Mouse (Mus musculus): ENCODE data around the gene Entpd7. TPM values are rescaled to one million over a fixed set of nuclear protein-coding genes. Genes with fewer than 3 reads are reported as not detected.

The Entpd7 gene
- polyA plus RNA-seq, 1 experiment from 2014 or later = 6.7 TPM

GRCm38 (mm10) chr19:43766451-43766850, 77.0 kb downstream of the Entpd7 start:
- no peaks in the 10 kb centered on the region for H3K27me3 ChIP-seq (replicated peaks; ENCODE audit: control insufficient read depth, insufficient read depth, low read length)
- H3K9me3 ChIP-seq (replicated peaks; ENCODE audit: control insufficient read depth, low read length) = no peaks in the 10 kb centered on the region
- no peak overlapping the region for H3K9ac ChIP-seq (ENCODE audit: low read length)
- no peak overlapping the region for H3K4me2 ChIP-seq (ENCODE audit: low read length)
- H3K36me3 ChIP-seq (ENCODE audit: control insufficient read depth, insufficient read depth, low read length) = no peaks in the 10 kb centered on the region
- 92% methylated on average over 5 of the region's 5 CpGs for WGBS
- ATAC-seq = no peak
- H3K4me3 ChIP-seq (ENCODE audit: low read depth, low read length) = no peak overlapping the region
- H3K4me1 ChIP-seq (ENCODE audit: control insufficient read depth, insufficient read depth, low read length) = no peaks in the 10 kb centered on the region
- no peak overlapping the region for H3K27ac ChIP-seq (ENCODE audit: low read depth, low read length)
- DNase-seq (ENCODE audit: low spot score) = no peak

- 83% methylated on average over 9 of the region's 9 CpGs for WGBS
- Histone ChIP-seq H3K27ac (ENCODE audit: low read depth, low read length) (no peak overlapping the region), H3K9me3 (replicated peaks; ENCODE audit: control insufficient read depth, low read length) (no peaks in the 10 kb centered on the region), H3K9ac (ENCODE audit: low read length) (no peak overlapping the region), H3K4me3 (ENCODE audit: low read depth, low read length) (no peak overlapping the region), H3K27me3 (replicated peaks; ENCODE audit: control insufficient read depth, insufficient read depth, low read length) (no peaks in the 10 kb centered on the region), H3K4me1 (ENCODE audit: control insufficient read depth, insufficient read depth, low read length) (no peaks in the 10 kb centered on the region), H3K36me3 (ENCODE audit: control insufficient read depth, insufficient read depth, low read length) (no peaks in the 10 kb centered on the region), H3K4me2 (ENCODE audit: low read length) (no peak overlapping the region)
- DNase-seq (ENCODE audit: low spot score) = no peak
- no peak for ATAC-seq
Observed at GRCm38 (mm10) chr19:43767549-43768322, 78.3 kb downstream of the Entpd7 start.

- Histone ChIP-seq H3K27ac (ENCODE audit: low read depth, low read length) (no peak overlapping the region), H3K36me3 (ENCODE audit: control insufficient read depth, insufficient read depth, low read length) (no peaks in the 10 kb centered on the region), H3K4me1 (ENCODE audit: control insufficient read depth, insufficient read depth, low read length) (no peaks in the 10 kb centered on the region), H3K9me3 (replicated peaks; ENCODE audit: control insufficient read depth, low read length) (no peaks in the 10 kb centered on the region), H3K9ac (ENCODE audit: low read length) (no peak overlapping the region), H3K4me3 (ENCODE audit: low read depth, low read length) (no peak overlapping the region), H3K27me3 (replicated peaks; ENCODE audit: control insufficient read depth, insufficient read depth, low read length) (no peaks in the 10 kb centered on the region), H3K4me2 (ENCODE audit: low read length) (no peak overlapping the region)
- DNase-seq (ENCODE audit: low spot score) (no peak), ATAC-seq (no peak)
- WGBS = 81% methylated on average over 5 of the region's 5 CpGs
Observed at GRCm38 (mm10) chr19:43769366-43769960, 80.0 kb downstream of the Entpd7 start.

GRCm38 (mm10) chr19:43770584-43770983, 81.1 kb downstream of the Entpd7 start:
- H3K4me1 ChIP-seq (ENCODE audit: control insufficient read depth, insufficient read depth, low read length) = no peaks in the 10 kb centered on the region
- no peak overlapping the region for H3K4me2 ChIP-seq (ENCODE audit: low read length)
- no peaks in the 10 kb centered on the region for H3K36me3 ChIP-seq (ENCODE audit: control insufficient read depth, insufficient read depth, low read length)
- H3K27ac ChIP-seq (ENCODE audit: low read depth, low read length) = no peak overlapping the region
- H3K9me3 ChIP-seq (replicated peaks; ENCODE audit: control insufficient read depth, low read length) = no peaks in the 10 kb centered on the region
- DNase-seq (ENCODE audit: low spot score) (no peak), ATAC-seq (no peak)
- no peak overlapping the region for H3K9ac ChIP-seq (ENCODE audit: low read length)
- H3K27me3 ChIP-seq (replicated peaks; ENCODE audit: control insufficient read depth, insufficient read depth, low read length) = no peaks in the 10 kb centered on the region
- 93% methylated on average over 4 of the region's 4 CpGs for WGBS
- H3K4me3 ChIP-seq (ENCODE audit: low read depth, low read length) = no peak overlapping the region

GRCm38 (mm10) chr19:43771499-43771969, 82.1 kb downstream of the Entpd7 start:
- ATAC-seq = no peak
- Histone ChIP-seq H3K27ac (ENCODE audit: low read depth, low read length) (no peak overlapping the region), H3K4me3 (ENCODE audit: low read depth, low read length) (no peak overlapping the region), H3K4me1 (ENCODE audit: control insufficient read depth, insufficient read depth, low read length) (no peaks in the 10 kb centered on the region), H3K27me3 (replicated peaks; ENCODE audit: control insufficient read depth, insufficient read depth, low read length) (no peaks in the 10 kb centered on the region), H3K4me2 (ENCODE audit: low read length) (no peak overlapping the region), H3K9ac (ENCODE audit: low read length) (no peak overlapping the region), H3K36me3 (ENCODE audit: control insufficient read depth, insufficient read depth, low read length) (no peaks in the 10 kb centered on the region), H3K9me3 (replicated peaks; ENCODE audit: control insufficient read depth, low read length) (no peaks in the 10 kb centered on the region)
- no peak for DNase-seq (ENCODE audit: low spot score)
- WGBS = 88% methylated on average over 5 of the region's 5 CpGs

- WGBS = 62% methylated on average over 6 of the region's 6 CpGs
- Histone ChIP-seq H3K4me1 (ENCODE audit: control insufficient read depth, insufficient read depth, low read length) (no peaks in the 10 kb centered on the region), H3K9ac (ENCODE audit: low read length) (no peak overlapping the region), H3K4me2 (ENCODE audit: low read length) (no peak overlapping the region), H3K27me3 (replicated peaks; ENCODE audit: control insufficient read depth, insufficient read depth, low read length) (no peaks in the 10 kb centered on the region), H3K27ac (ENCODE audit: low read depth, low read length) (no peak overlapping the region), H3K4me3 (ENCODE audit: low read depth, low read length) (no peak overlapping the region), H3K9me3 (replicated peaks; ENCODE audit: control insufficient read depth, low read length) (no peaks in the 10 kb centered on the region), H3K36me3 (ENCODE audit: control insufficient read depth, insufficient read depth, low read length) (no peaks in the 10 kb centered on the region)
- ATAC-seq (no peak), DNase-seq (ENCODE audit: low spot score) (no peak)
Observed at GRCm38 (mm10) chr19:43772311-43772710, 82.8 kb downstream of the Entpd7 start.

GRCm38 (mm10) chr19:43775433-43775832, 86.0 kb downstream of the Entpd7 start:
- Histone ChIP-seq H3K27ac (ENCODE audit: low read depth, low read length) (no peak overlapping the region), H3K4me2 (ENCODE audit: low read length) (no peak overlapping the region), H3K9ac (ENCODE audit: low read length) (no peak overlapping the region), H3K4me1 (ENCODE audit: control insufficient read depth, insufficient read depth, low read length) (no peaks in the 10 kb centered on the region), H3K27me3 (replicated peaks; ENCODE audit: control insufficient read depth, insufficient read depth, low read length) (no peaks in the 10 kb centered on the region), H3K9me3 (replicated peaks; ENCODE audit: control insufficient read depth, low read length) (no peaks in the 10 kb centered on the region), H3K36me3 (ENCODE audit: control insufficient read depth, insufficient read depth, low read length) (no peaks in the 10 kb centered on the region), H3K4me3 (ENCODE audit: low read depth, low read length) (no peak overlapping the region)
- DNase-seq (ENCODE audit: low spot score) = no peak
- ATAC-seq = no peak
- 87% methylated on average over 10 of the region's 10 CpGs for WGBS

- H3K4me2 ChIP-seq (ENCODE audit: low read length) = no peak overlapping the region
- no peak for DNase-seq (ENCODE audit: low spot score)
- H3K9ac ChIP-seq (ENCODE audit: low read length) = no peak overlapping the region
- H3K4me3 ChIP-seq (ENCODE audit: low read depth, low read length) = no peak overlapping the region
- no peaks in the 10 kb centered on the region for H3K27me3 ChIP-seq (replicated peaks; ENCODE audit: control insufficient read depth, insufficient read depth, low read length)
- H3K9me3 ChIP-seq (replicated peaks; ENCODE audit: control insufficient read depth, low read length) = no peaks in the 10 kb centered on the region
- WGBS = 80% methylated on average over 4 of the region's 4 CpGs
- H3K4me1 ChIP-seq (ENCODE audit: control insufficient read depth, insufficient read depth, low read length) = no peaks in the 10 kb centered on the region
- no peak for ATAC-seq
- H3K27ac ChIP-seq (ENCODE audit: low read depth, low read length) = no peak overlapping the region
- no peaks in the 10 kb centered on the region for H3K36me3 ChIP-seq (ENCODE audit: control insufficient read depth, insufficient read depth, low read length)
Observed at GRCm38 (mm10) chr19:43776561-43776960, 87.1 kb downstream of the Entpd7 start.

GRCm38 (mm10) chr19:43777308-43777707, 87.8 kb downstream of the Entpd7 start:
- no peak overlapping the region for H3K4me2 ChIP-seq (ENCODE audit: low read length)
- no peak overlapping the region for H3K9ac ChIP-seq (ENCODE audit: low read length)
- ATAC-seq = no peak
- no peaks in the 10 kb centered on the region for H3K27me3 ChIP-seq (replicated peaks; ENCODE audit: control insufficient read depth, insufficient read depth, low read length)
- WGBS = 76% methylated on average over 2 of the region's 2 CpGs
- no peaks in the 10 kb centered on the region for H3K36me3 ChIP-seq (ENCODE audit: control insufficient read depth, insufficient read depth, low read length)
- no peak for DNase-seq (ENCODE audit: low spot score)
- H3K27ac ChIP-seq (ENCODE audit: low read depth, low read length) = no peak overlapping the region
- no peaks in the 10 kb centered on the region for H3K4me1 ChIP-seq (ENCODE audit: control insufficient read depth, insufficient read depth, low read length)
- H3K9me3 ChIP-seq (replicated peaks; ENCODE audit: control insufficient read depth, low read length) = no peaks in the 10 kb centered on the region
- no peak overlapping the region for H3K4me3 ChIP-seq (ENCODE audit: low read depth, low read length)

Measured in forebrain, embryonic 14.5 days (tissue).